9 mouse cellular contexts compared by ENCODE assay signal in genomic region chr17:87691958-87692357, GRCm38 (mm10). TPM values are rescaled to one million over a fixed set of nuclear protein-coding genes. Genes with fewer than 3 reads are reported as not detected.
A peak's percentile ranks its signal among the peaks of the same experiment; 100 is the strongest.
DNase-seq lines count a peak whose midpoint lies in the region; TF ChIP-seq lines count a peak whose summit lies in the region.
"Had no signal": no experiment of that assay in that cellular context is flagged by ENCODE, and none has a peak within 500 bp of the region (broad histone marks: within the 10 kb centered on the region; RNA-seq: fewer than 3 reads in every experiment).

No protein-coding gene starts in this region.

- TF ChIP-seq RAD21 in MEL (IDR thresholded peaks at IDR 0.05; ENCODE audit: low read depth, low read length), result peak; percentile 60

- no peaks in the 10 kb centered on the region for H3K79me2 ChIP-seq in MEL (ENCODE audit: control insufficient read depth, insufficient read depth, low read length, poor library complexity)

- TF ChIP-seq CTCF in MEL (IDR thresholded peaks at IDR 0.05 in 2 of 3, conservative IDR thresholded peaks at IDR 0.05 in 1 of 3; ENCODE audit: control insufficient read depth in 1 of 3, insufficient read depth in 1 of 3, low read depth in 2 of 3, low read length in 3 of 3, poor library complexity in 1 of 3, severe bottlenecking in 1 of 3), result peak; percentile 57 to 73 (median 72); a peak in 5 of 6 replicates

- H3K4me1 ChIP-seq in heart, embryonic 10.5 days, result no peaks in the 10 kb centered on the region
- H3K4me1 ChIP-seq in MEL (ENCODE audit: control insufficient read depth in 1 of 2, insufficient read depth in 2 of 2, low read length in 2 of 2), result no peaks in the 10 kb centered on the region
- no peaks in the 10 kb centered on the region for H3K4me1 ChIP-seq in midbrain, embryonic 10.5 days
- H3K4me1 ChIP-seq: liver, embryonic 13.5 days had no signal

- peaks cover 61% of the 10 kb centered on the region for H3K36me3 ChIP-seq in heart, embryonic 10.5 days
- H3K36me3 ChIP-seq in MEL (ENCODE audit: control insufficient read depth in 1 of 2, insufficient read depth in 2 of 2, low read length in 2 of 2), result peaks cover 3 to 7% of the 10 kb centered on the region in 2 experiments
- peaks cover 96% of the 10 kb centered on the region for H3K36me3 ChIP-seq in midbrain, embryonic 10.5 days
- H3K36me3 ChIP-seq in splenic B cell, adult 2 months (ENCODE audit: control insufficient read depth, insufficient read depth, low read length, poor library complexity, severe bottlenecking), result peaks cover 9% of the 10 kb centered on the region

- no peaks in the 10 kb centered on the region for H3K9me3 ChIP-seq in heart, embryonic 10.5 days
- no peaks in the 10 kb centered on the region for H3K9me3 ChIP-seq in MEL (replicated peaks; ENCODE audit: insufficient read depth, low read length)
- H3K9me3 ChIP-seq in midbrain, embryonic 10.5 days (replicated peaks), result no peaks in the 10 kb centered on the region
- H3K9me3 ChIP-seq: liver, embryonic 13.5 days had no signal

- no peaks in the 10 kb centered on the region for H3K27me3 ChIP-seq in heart, embryonic 10.5 days (ENCODE audit: insufficient read depth, poor library complexity, severe bottlenecking)
- no peaks in the 10 kb centered on the region for H3K27me3 ChIP-seq in MEL (ENCODE audit: control insufficient read depth in 1 of 2, insufficient read depth in 2 of 2, low read length in 2 of 2)
- H3K27me3 ChIP-seq in midbrain, embryonic 10.5 days (ENCODE audit: low read depth, poor library complexity, severe bottlenecking), result no peaks in the 10 kb centered on the region
- no peaks in the 10 kb centered on the region for H3K27me3 ChIP-seq in splenic B cell, adult 2 months (ENCODE audit: control insufficient read depth, insufficient read depth, low read length, poor library complexity, severe bottlenecking)
- H3K27me3 ChIP-seq: liver, embryonic 13.5 days had no signal

- TF ChIP-seq EP300 in MEL (IDR thresholded peaks at IDR 0.05; ENCODE audit: low read depth in 1 of 2, low read length in 2 of 2), result no peak

- no peak overlapping the region for H3K27ac ChIP-seq in heart, embryonic 10.5 days
- no peak overlapping the region for H3K27ac ChIP-seq in MEL (ENCODE audit: control insufficient read depth, low read depth, low read length)
- no peak overlapping the region for H3K27ac ChIP-seq in midbrain, embryonic 10.5 days (replicated peaks)
- H3K27ac ChIP-seq: liver, embryonic 13.5 days had no signal

- H3K4me3 ChIP-seq in heart, embryonic 10.5 days, result no peak overlapping the region
- H3K4me3 ChIP-seq in MEL (ENCODE audit: control insufficient read depth in 1 of 2, insufficient read depth in 1 of 2, low read depth in 2 of 2, low read length in 2 of 2), result no peak overlapping the region
- H3K4me3 ChIP-seq in midbrain, embryonic 10.5 days, result no peak overlapping the region
- H3K4me3 ChIP-seq: liver, embryonic 13.5 days had no signal

- WGBS in heart, embryonic 10.5 days, result 91% methylated on average over 5 of the region's 5 CpGs
- 91% methylated on average over 5 of the region's 5 CpGs for WGBS in midbrain, embryonic 10.5 days

- H3K9ac ChIP-seq in MEL (ENCODE audit: control insufficient read depth, low read depth, low read length, poor library complexity, severe bottlenecking), result no peak overlapping the region
- H3K9ac ChIP-seq: liver, embryonic 13.5 days had no signal

- no peak for TF ChIP-seq POLR2A in MEL (IDR thresholded peaks at IDR 0.05; ENCODE audit: control insufficient read depth in 1 of 2, insufficient read depth in 1 of 2, low read depth in 1 of 2, low read length in 2 of 2, poor library complexity in 1 of 2)

- peak; percentile 31 for DNase-seq in heart, adult 8-10 months (ENCODE audit: low spot score)
- DNase-seq in heart, embryonic 10.5 days (ENCODE audit: low spot score), result no peak
- DNase-seq in MEL (ENCODE audit: low read depth, low spot score), result peak; percentile 73
- DNase-seq in cerebellum, postnatal 10 days, result peak; percentile 86 to 87
- peak; percentile 71 for DNase-seq in gastrocnemius, postnatal 10 days
- DNase-seq in layer of hippocampus, adult 9-11 months, result peak; percentile 46
- peak; percentile 49 for DNase-seq in midbrain, embryonic 10.5 days (ENCODE audit: low spot score)
- peak; percentile 63 for DNase-seq in splenic B cell, adult 2 months (ENCODE audit: low read depth, low spot score)
- DNase-seq: liver, embryonic 13.5 days had no signal

TF ChIP-seq in MEL, 35 proteins besides CTCF, POLR2A, EP300 and RAD21:
- peak; percentile 65 for TF ChIP-seq SMC3 (IDR thresholded peaks at IDR 0.05; ENCODE audit: low read depth, low read length)
- TF ChIP-seq BHLHE40 (IDR thresholded peaks at IDR 0.05; ENCODE audit: borderline replicate concordance, low read depth, low read length), result no peak
- no peak for TF ChIP-seq MAFK (IDR thresholded peaks at IDR 0.05; ENCODE audit: borderline replicate concordance, low read depth, low read length)
- TF ChIP-seq ZC3H11A (IDR thresholded peaks at IDR 0.05; ENCODE audit: low read depth, low read length), result 0 out of 2 replicates have a peak, but pooled peaks have one; percentile 4

RNA-seq across cellular contexts. Expression of gene Msh2, which starts 19.8 kb away (rescaled TPM):
- 10 to 100 TPM; 13.1 to 16.2 (median 14.6) TPM for total RNA-seq in heart, adult 8-10 months (2022)
- 63.8 and 75.1 TPM in 2 replicates for polyA plus RNA-seq in heart, embryonic 10.5 days (2016; fragmentation: Nextera tagmentation; extraction: Ambion mirVana)
- total RNA-seq in MEL (2012; rRNA removed), result 42.5 and 43.0 TPM in 2 replicates
- polyA plus RNA-seq in MEL (2012; ENCODE audit: insufficient read depth in 1 of 2, insufficient read length in 2 of 2, low read depth in 1 of 2, low replicate concordance in 2 of 2, missing spikeins in 1 of 2), result 10 to 100 TPM in 1 of 2 experiments, not detected in 1; 40.8 TPM
- total RNA-seq in gastrocnemius, postnatal 10 days (2021), result 10 to 100 TPM; 11.5 to 14.9 TPM
- 135 and 141 TPM in 2 replicates for polyA plus RNA-seq in midbrain, embryonic 10.5 days (2016; fragmentation: Nextera tagmentation; extraction: Ambion mirVana)

RNA-seq across cellular contexts. Expression of gene Epcam, which starts 56.2 kb away (rescaled TPM):
- total RNA-seq in heart, adult 8-10 months (2022), result not detected
- polyA plus RNA-seq in heart, embryonic 10.5 days (2016; fragmentation: Nextera tagmentation; extraction: Ambion mirVana), result 7.4 and 33.9 TPM in 2 replicates
- not detected in 2 replicates for total RNA-seq in MEL (2012; rRNA removed)
- polyA plus RNA-seq in MEL (2012; ENCODE audit: insufficient read depth in 1 of 2, insufficient read length in 2 of 2, low read depth in 1 of 2, low replicate concordance in 2 of 2, missing spikeins in 1 of 2), result not detected
- total RNA-seq in gastrocnemius, postnatal 10 days (2021), result not detected
- polyA plus RNA-seq in midbrain, embryonic 10.5 days (2016; fragmentation: Nextera tagmentation; extraction: Ambion mirVana), result 8.3 and 11.8 TPM in 2 replicates
